Mouse (Mus musculus): ENCODE measurements at regions not wholly inside any gene's neighbourhood (a gene's known extent, or its start where the extent isn't known, plus 50 kb on each side); places are given as distances from the start of the nearest gene placed in this dataset.

DNA sequence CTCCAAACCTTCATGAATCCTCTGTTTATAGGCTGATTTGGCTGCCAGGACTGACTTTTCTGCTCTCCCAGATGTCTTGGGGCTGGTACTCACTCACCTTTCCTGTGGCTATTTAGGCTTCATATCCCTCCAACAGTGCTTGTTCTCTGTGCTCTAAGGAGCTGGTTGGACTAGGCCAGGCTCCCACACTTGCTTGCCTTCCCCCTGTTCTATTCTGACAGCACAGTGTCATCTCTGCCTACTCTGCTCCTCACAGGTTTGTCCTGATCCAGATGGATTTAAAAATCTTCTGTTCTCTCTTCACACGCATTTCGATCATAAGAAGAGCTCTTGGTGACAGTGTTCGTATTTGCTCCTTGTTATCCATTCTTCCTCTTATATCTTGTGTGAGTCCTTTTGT, 134.7 kb upstream of the N4bp1 start:
- DNase-seq (ENCODE audit: low read depth) = no peak

- no peak for DNase-seq (ENCODE audit: low read depth)
Measured at GRCm38 (mm10) chr8:86975546-86975945, 90.5 kb upstream of the N4bp1 start.

DNA sequence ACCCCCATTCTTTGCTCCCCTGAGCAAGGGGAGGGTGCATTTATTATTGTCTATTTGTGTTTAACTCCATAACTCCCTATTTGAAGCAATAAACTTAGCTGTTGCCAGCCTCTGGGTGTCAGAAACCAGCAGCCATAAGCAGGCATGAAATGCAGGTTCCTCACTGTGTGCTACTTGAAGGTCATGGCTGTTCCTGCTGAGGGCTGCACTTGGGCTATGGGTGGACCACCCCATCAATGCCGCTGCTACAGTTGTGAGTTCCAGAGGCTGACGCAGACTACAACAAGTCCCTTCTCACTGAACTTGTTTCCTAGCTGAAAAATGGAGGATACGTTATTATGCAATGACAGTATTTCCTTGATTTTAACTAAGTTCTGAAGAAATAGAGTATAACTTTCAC, 86.7 kb upstream of the N4bp1 start:
- DNase-seq (ENCODE audit: low read depth) = no peak

DNA sequence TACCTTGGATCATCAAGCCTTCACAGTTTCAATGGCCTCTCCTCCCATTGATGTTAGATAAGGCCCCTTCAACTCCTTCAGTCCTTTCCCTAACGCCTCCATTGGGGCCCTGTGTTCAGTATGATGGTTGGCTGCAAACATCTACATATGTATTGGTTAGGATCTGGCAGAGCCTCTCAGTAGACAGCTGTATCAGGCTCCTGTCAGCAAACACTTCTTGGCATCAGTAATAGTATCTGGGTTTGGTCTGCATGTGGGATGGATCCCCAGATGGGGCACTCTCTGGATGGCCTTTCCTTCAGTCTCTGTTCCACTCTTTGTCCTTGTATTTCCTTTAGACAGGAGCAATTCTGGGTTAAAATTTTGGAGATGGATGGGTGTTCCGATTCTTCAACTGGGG, 84.0 kb upstream of the N4bp1 start:
- DNase-seq (ENCODE audit: low read depth) = no peak

DNA sequence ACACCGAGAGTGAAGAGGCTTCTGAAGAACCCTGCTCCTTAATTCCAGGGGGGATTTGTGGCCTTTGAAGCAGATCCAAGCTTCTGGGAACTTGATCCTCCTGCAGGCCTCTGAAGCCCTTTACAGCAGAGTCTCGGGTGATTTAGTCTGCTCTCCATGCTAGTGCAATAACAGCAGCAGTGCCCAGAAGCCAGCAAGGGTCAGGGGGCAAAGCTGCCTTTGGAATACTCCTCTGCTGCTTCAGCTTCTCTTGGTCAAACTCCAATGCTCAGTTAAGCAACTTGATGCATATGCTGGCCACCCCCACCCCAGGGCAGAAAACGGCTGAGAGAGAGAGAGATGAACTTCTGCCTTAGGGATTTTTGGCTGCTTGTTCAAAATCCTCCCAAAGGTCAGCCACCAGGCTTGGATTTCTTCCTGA, 82.8 kb upstream of the N4bp1 start:
- DNase-seq (ENCODE audit: low read depth) = no peak

DNA sequence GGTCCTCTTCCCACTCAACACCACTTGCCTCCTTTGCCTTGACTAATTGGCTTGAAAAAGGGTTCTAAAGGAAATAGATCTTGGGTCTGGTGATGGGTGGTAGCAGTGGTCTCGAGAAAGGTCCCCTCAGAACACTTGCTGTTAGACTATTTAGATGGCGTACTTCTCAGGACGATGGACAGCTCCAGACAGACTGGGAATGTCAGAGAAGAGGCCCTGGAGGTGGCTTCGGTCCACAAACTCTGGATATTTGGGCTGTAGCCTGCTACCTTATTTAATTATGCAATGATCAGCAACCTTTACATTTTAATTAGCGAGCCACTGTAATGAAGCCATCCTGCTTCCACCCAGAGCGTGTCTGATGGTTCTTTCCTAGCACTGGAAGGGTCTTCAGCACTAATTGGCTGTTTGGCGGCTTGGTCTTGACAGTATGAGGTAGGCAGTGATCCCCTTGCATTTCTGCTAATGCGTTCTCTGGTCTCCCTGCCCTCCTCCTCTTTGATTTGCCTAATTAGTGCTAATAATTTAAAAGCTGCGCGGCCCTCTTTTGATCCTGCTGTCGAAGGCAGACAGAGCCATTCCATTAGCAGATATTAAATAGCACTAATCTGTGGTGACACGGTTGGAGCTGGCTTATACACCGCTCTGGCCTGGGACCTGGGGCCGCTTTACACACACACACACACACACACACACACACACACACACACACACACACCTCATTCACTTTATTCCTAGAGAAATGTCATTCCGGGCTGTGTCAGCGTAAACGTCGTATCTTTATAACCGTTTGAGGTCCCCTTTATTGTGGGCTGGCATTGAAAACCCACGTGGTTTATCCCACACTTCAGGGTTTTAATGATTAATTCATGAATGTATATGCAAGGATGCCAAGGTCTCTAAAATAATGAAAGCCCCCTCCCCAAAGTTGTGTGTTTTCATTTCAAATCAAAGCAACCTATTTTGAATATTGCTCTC, 76.4 kb upstream of the N4bp1 start:
- DNase-seq (ENCODE audit: low read depth) = no peak

All from gonadal fat pad, adult 2 months (tissue).